ENCODE assay signal across 9 mouse cellular contexts in the genomic region with DNA sequence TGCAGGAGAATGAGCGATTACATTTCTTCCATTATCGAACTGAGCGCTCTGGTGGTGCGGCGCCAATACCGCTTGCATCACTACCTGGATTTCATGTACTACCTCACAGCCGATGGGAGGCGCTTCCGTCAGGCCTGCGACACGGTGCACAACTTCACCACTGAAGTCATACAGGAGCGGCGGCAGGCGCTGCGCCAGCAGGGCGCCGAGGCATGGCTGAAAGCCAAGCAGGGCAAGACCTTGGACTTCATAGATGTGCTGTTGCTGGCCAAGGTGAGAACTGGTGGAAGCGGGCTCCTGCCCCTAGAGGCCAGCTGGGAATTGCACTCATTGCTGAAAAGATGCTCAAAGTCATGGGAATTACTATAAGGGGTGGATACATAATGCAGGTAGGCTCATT. TPM values are rescaled to one million over a fixed set of nuclear protein-coding genes. Genes with fewer than 3 reads are reported as not detected.
DNase-seq lines count a peak whose midpoint lies in the region; ATAC-seq lines count a peak whose summit lies in the region.
"Had no signal": no experiment of that assay in that cellular context is flagged by ENCODE, and none has a peak within 500 bp of the region (broad histone marks: within the 10 kb centered on the region; RNA-seq: fewer than 3 reads in every experiment).

No protein-coding gene starts in this region.

- H3K9ac ChIP-seq in hindbrain, embryonic 11.5 days (ENCODE audit: low read depth, low read length), result no peak overlapping the region

- 25% methylated on average over 18 of the region's 18 CpGs for WGBS in hindbrain, embryonic 11.5 days

- H3K4me2 ChIP-seq in hindbrain, embryonic 11.5 days (replicated peaks; ENCODE audit: low read depth, low read length), result 0 out of 2 replicates have a peak overlapping the region, but pooled peaks have one; percentile 6

- no peak overlapping the region for H3K4me3 ChIP-seq in hindbrain, embryonic 11.5 days (ENCODE audit: low read depth, low read length)

- no peaks in the 10 kb centered on the region for H3K36me3 ChIP-seq in hindbrain, embryonic 11.5 days (ENCODE audit: control insufficient read depth, insufficient read depth, low read length)

- DNase-seq in MN1 (ENCODE audit: low spot score), result peak; percentile 11
- peak; percentile 89 for DNase-seq in cerebellum, adult 8-10 months
- DNase-seq in hindbrain, embryonic 11.5 days (ENCODE audit: low spot score), result peak; percentile 66
- DNase-seq in layer of hippocampus, postnatal 14 days (ENCODE audit: low spot score in 2 of 2), result peak; percentile 61 to 63
- DNase-seq in lung, postnatal 14 days, result peak; percentile 82
- peak; percentile 78 for DNase-seq in retina, postnatal 1 day
- DNase-seq in thymus, postnatal 4 days, result peak; percentile 79

- ATAC-seq in frontal cortex, adult (ENCODE audit: low TSS enrichment), result peak; percentile 62; the same call in 1 of the 2 replicates
- no peak for ATAC-seq in hindbrain, embryonic 11.5 days (ENCODE audit: low FRiP score)

- H3K9me3 ChIP-seq in hindbrain, embryonic 11.5 days (ENCODE audit: control insufficient read depth, low read length), result no peaks in the 10 kb centered on the region

- H3K27me3 ChIP-seq in hindbrain, embryonic 11.5 days (ENCODE audit: control insufficient read depth, insufficient read depth, low read length), result 0 out of 2 replicates have a peak, but pooled peaks cover 2% of the 10 kb centered on the region

- H3K4me1 ChIP-seq in hindbrain, embryonic 11.5 days (replicated peaks; ENCODE audit: control insufficient read depth, insufficient read depth, low read length), result no peaks in the 10 kb centered on the region

- H3K27ac ChIP-seq in hindbrain, embryonic 11.5 days (ENCODE audit: low read depth, low read length), result no peak overlapping the region
- H3K27ac ChIP-seq: macrophage had no signal

RNA-seq across cellular contexts. Expression of a gene that starts 22.6 kb away (rescaled TPM):
- 6.0 and 10.3 TPM in 2 replicates for polyA plus RNA-seq in hindbrain, embryonic 11.5 days (2014; fragmentation: Nextera tagmentation; extraction: Ambion mirVana)
- total RNA-seq in layer of hippocampus, postnatal 14 days (2021), result 1 to 10 TPM; 3.9 to 6.5 TPM

RNA-seq across cellular contexts. Expression of a gene that starts 30.7 kb away (rescaled TPM):
- polyA plus RNA-seq in hindbrain, embryonic 11.5 days (2014; fragmentation: Nextera tagmentation; extraction: Ambion mirVana), result 0.50 TPM in 1 of 2 replicates, not detected in the other
- total RNA-seq in layer of hippocampus, postnatal 14 days (2021), result not detected

RNA-seq across cellular contexts. Expression of a gene that starts 53.2 kb away (rescaled TPM):
- 11.4 TPM in 2 replicates for polyA plus RNA-seq in hindbrain, embryonic 11.5 days (2014; fragmentation: Nextera tagmentation; extraction: Ambion mirVana)
- 1 to 10 TPM; 6.0 to 7.7 TPM for total RNA-seq in layer of hippocampus, postnatal 14 days (2021)

RNA-seq across cellular contexts. Expression of a gene that starts 59.2 kb away (rescaled TPM):
- polyA plus RNA-seq in hindbrain, embryonic 11.5 days (2014; fragmentation: Nextera tagmentation; extraction: Ambion mirVana), result not detected in 2 replicates
- not detected for total RNA-seq in layer of hippocampus, postnatal 14 days (2021)
- polyA plus RNA-seq: macrophage had no signal

Comparison
In these comparisons a context has a peak if more than half of its experiments do, and no peak if none do; other contexts are left out.
1. DNase-seq: peak in every context shown above with its lines; median percentile 89 in cerebellum, adult 8-10 months; 82 in lung, postnatal 14 days; 79 in thymus, postnatal 4 days; 78 in retina, postnatal 1 day; 66 in hindbrain, embryonic 11.5 days; 62 in layer of hippocampus, postnatal 14 days; 11 in MN1.